ENCODE assay signal across 23 mouse cellular contexts in genomic region chr5:137694796-137695195, GRCm38 (mm10). TPM values are rescaled to one million over a fixed set of nuclear protein-coding genes. Genes with fewer than 3 reads are reported as not detected.
"Had no signal": no experiment of that assay in that cellular context is flagged by ENCODE, and none has a peak within 500 bp of the region (broad histone marks: within the 10 kb centered on the region; RNA-seq: fewer than 3 reads in every experiment).

No protein-coding gene starts in this region.

- H3K4me3 ChIP-seq: limb, embryonic 12.5 days; limb, embryonic 15.5 days had no signal

- H3K9me3 ChIP-seq: limb, embryonic 12.5 days; limb, embryonic 15.5 days had no signal

- ATAC-seq: liver, postnatal 0 days; lung, postnatal 0 days had no signal

- H3K36me3 ChIP-seq: limb, embryonic 12.5 days; limb, embryonic 15.5 days had no signal

- H3K27me3 ChIP-seq: limb, embryonic 12.5 days; limb, embryonic 15.5 days had no signal

- H3K4me2 ChIP-seq: limb, embryonic 12.5 days; limb, embryonic 15.5 days; liver, embryonic 11.5 days; lung, embryonic 14.5 days; midbrain, embryonic 11.5 days had no signal

- H3K27ac ChIP-seq: limb, embryonic 12.5 days; limb, embryonic 15.5 days; liver, embryonic 14.5 days; stomach, postnatal 0 days had no signal

- H3K4me1 ChIP-seq: limb, embryonic 12.5 days; limb, embryonic 15.5 days had no signal

- DNase-seq: kidney, adult 8-10 months; kidney, postnatal 14 days; kidney, postnatal 4 days; left cerebral cortex, postnatal 4 days; liver, postnatal 0 days; lung, embryonic 14.5 days; lung, postnatal 4 days; midbrain, embryonic 14.5 days; right cerebral cortex, postnatal 4 days; thymus, adult 2 months; thymus, postnatal 25 days had no signal

- H3K9ac ChIP-seq: limb, embryonic 12.5 days; limb, embryonic 15.5 days; liver, embryonic 14.5 days; liver, postnatal 0 days; lung, embryonic 14.5 days had no signal

RNA-seq across cellular contexts. Expression of gene Nyap1, which starts 46.6 kb away (rescaled TPM):
- total RNA-seq: megakaryocyte-erythroid progenitor cell, adult 5-6 weeks had no signal

RNA-seq across cellular contexts. Expression of gene Irs3, which starts 49.3 kb away (rescaled TPM):
- total RNA-seq: layer of hippocampus, postnatal 14 days; megakaryocyte progenitor cell, adult 5-6 weeks; midbrain, postnatal 0 days had no signal
- polyA plus RNA-seq: liver, postnatal 0 days; midbrain, embryonic 14.5 days; stomach, embryonic 14.5 days had no signal
